Mouse (Mus musculus): ENCODE data around the gene Col28a1.

GRCm38 (mm10) chr6:8175346-8175745, 17.1 kb downstream of the Col28a1 start:
- no peak for TF ChIP-seq CTCF (IDR thresholded peaks at IDR 0.05; ENCODE audit: low read depth, low read length)
- TF ChIP-seq POLR2A (IDR thresholded peaks at IDR 0.05; ENCODE audit: borderline replicate concordance, low read depth, low read length) = no peak

Measured in bone marrow macrophage, adult 2 months (primary cell).